Mouse (Mus musculus): ENCODE measurements around the gene Mup14.
"Not testable (repeated sequence)": the region's sequence is repeated elsewhere in the genome, so short reads cannot be mapped to it uniquely, and the experiment has no call there.

GRCm38 (mm10) chr4:61303900-61304299 lies at the start of gene Mup14:
- not testable (repeated sequence) for TF ChIP-seq CTCF (IDR thresholded peaks at IDR 0.05); EP300 (IDR thresholded peaks at IDR 0.05; ENCODE audit: insufficient read depth, low read depth, low read length)
